Mouse (Mus musculus) liver, embryonic 14.5 days (tissue): Measurements from ENCODE around the gene Srp54a.

Experiments
- CTCF ChIP-seq: IDR thresholded peaks from 2 replicates; pipeline ENCODE4 v1.5.1; 2016; ENCODE audit warnings: antibody characterized with exemption, low read depth, control low read depth
- EP300 ChIP-seq: IDR thresholded peaks from 2 replicates; pipeline ENCODE4 v1.6.1; 2016; ENCODE audit warnings: antibody characterized with exemption, low read depth

- TF ChIP-seq CTCF (no peak), EP300 (no peak)
Measured at GRCm38 (mm10) chr12:55072495-55072894, 7.6 kb upstream of the Srp54a start.
